Mouse (Mus musculus) 416B (cell line): ENCODE measurements at regions not wholly inside any gene's neighbourhood (a gene's known extent, or its start where the extent isn't known, plus 50 kb on each side); places are given as distances from the start of the nearest gene placed in this dataset.

Experiments used
- DNase-seq: peaks from one replicate; pipeline ENCODE4 v3.0.0; 2011; ENCODE audit warnings: low read depth

DNA sequence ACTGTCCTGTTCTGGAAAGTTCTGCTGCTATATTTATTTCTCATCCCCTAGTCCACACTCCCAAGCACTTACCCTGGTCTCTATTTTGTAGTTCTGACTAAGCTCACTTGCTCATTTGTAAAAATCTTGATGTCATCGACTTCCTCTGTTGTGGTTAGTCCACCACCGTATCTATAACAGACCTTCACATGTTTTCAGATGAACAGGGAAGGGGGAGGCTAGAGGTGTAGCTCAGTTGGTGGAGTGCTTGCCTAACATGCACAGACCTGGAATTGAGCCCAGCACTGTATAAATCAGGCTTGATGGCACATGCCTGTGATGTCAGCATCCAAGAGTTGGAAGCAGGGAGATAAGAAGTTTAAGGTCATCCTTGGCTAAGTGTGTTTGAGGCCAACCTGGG is 78.3 kb upstream of the Noct start:
- peak; percentile 87 for DNase-seq

DNA sequence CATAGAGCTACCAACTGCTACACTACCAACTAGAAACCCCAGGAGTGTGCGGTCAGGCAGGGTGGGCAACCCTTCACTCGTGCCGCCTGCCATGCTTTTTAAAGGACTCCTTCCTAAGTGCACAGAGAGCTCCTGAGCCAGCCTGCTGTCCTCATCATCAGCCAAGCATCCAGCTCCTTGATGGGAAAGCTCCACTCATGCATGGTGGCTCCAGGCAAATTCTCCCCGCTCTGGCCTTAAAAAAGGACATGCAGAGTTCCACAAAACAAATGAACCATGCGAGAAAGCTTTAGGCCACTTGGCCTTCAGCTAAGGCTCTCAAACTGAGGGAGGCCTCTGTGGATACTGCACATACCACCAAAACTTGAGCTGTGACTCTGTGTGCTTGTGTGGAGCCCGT is 74.2 kb upstream of the Noct start:
- DNase-seq = no peak

- DNase-seq = peak; percentile 84
Observed at GRCm38 (mm10) chr3:51151104-51151503, 73.1 kb upstream of the Noct start.

- peak; percentile 87 for DNase-seq
Observed at GRCm38 (mm10) chr3:51155621-51156020, 68.6 kb upstream of the Noct start.

DNA sequence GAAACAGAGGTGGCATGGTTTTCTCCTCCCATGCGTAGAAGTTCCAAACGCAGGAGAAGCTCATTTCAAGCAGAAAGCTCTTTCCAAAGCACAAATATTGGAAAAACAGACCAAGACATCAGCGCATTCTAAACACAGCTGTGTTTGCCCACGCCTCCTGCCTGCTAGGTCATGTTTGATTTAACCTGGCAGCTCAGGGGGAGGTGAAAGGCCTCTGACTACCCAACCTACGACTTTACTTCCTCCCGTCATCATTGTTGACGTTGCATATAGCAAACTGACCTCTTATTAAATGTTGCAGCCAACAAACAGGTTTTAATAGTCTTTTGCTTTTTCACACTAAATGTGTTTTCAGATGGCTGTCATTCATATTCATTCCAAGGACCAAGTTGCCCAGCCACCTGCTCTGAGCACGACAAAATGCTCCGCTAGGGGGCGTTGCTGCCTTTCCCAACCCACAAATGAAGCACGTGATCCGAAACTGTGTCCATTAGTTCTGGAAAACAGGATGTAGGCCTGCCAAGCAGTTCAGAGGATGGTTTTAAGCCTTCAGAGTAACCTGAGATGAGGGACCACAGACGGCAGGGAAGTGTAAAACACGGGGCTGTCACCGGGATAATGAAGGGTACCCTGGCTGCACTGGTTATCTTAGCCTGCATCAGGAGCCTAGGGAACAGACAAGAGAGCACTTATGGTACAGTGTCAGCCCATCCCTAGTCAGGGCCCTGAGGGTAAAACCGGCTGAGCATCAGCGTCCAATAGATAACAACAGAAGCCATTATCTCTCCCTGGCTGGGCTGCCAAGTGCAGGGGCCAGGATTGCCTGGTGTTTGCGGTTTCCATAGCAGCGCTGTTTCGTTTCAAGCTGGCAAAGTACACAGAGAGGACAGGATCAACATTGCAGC is 67.6 kb upstream of the Noct start:
- DNase-seq = peak; percentile 57

GRCm38 (mm10) chr3:51157291-51157650 is 67.0 kb upstream of the Noct start:
- no peak for DNase-seq

DNA sequence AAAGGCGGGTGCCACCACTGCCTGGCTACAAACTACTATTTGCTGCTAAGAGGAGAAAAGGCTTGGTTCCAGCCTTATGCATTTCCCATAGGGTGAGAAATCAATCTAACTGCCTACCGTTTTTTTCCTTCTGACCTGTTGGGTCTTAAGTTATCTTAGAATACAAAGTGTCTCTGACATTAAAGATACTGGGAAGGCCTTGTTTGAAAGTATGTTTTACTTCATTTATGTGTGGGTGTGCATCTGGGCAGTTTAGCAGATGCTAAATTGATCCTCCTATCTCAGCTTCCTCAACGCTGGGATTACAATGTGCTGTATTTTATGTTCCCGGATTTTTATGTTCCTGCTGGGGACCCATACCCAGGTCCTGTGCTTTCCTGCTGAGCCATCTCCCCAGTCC is 65.8 kb upstream of the Noct start:
- DNase-seq = no peak

GRCm38 (mm10) chr3:51159322-51159721 is 64.9 kb upstream of the Noct start:
- no peak for DNase-seq

DNA sequence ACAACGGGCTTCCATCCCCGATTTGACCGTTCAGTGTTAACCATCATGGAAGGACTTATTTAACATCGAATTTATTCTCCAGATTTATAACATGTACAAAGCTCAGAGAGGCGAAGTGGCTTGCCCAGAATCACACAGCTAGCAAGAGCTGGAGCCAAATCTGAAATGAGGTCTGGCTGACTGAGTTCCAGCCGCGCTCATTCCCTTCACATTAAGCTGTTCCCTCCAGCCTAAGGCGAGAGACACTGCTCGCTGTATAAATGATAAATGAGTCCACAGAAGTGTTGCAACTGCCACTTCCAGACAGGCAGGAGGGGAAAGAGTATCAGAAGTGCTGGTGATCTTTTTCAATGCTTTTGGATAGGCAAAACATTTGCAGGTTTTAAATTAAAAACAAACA is 64.4 kb upstream of the Noct start:
- no peak for DNase-seq

GRCm38 (mm10) chr3:51160625-51161024 is 63.6 kb upstream of the Noct start:
- no peak for DNase-seq

- no peak for DNase-seq
Observed at GRCm38 (mm10) chr3:51169150-51169925, 54.9 kb upstream of the Noct start.

GRCm38 (mm10) chr3:51170225-51170852 is 53.9 kb upstream of the Noct start:
- peak; percentile 71 for DNase-seq
